ENCODE assay signal across 11 mouse cellular contexts in genomic region chr5:36878801-36879200, GRCm38 (mm10). TPM values are rescaled to one million over a fixed set of nuclear protein-coding genes. Genes with fewer than 3 reads are reported as not detected.
"Had no signal": no experiment of that assay in that cellular context is flagged by ENCODE, and none has a peak within 500 bp of the region (broad histone marks: within the 10 kb centered on the region; RNA-seq: fewer than 3 reads in every experiment).

No protein-coding gene starts in this region.

- H3K27ac ChIP-seq: kidney, postnatal 0 days; liver, embryonic 13.5 days had no signal

- DNase-seq: kidney, postnatal 25 days; liver, embryonic 13.5 days; lung, adult 2 months; lung, postnatal 14 days; lung, postnatal 4 days; midbrain, embryonic 14.5 days; thymus, adult 18-20 months; thymus, postnatal 36 days had no signal

- H3K4me3 ChIP-seq: liver, embryonic 13.5 days had no signal

RNA-seq across cellular contexts. Expression of gene Ppp2r2c, which starts 10.5 kb away (rescaled TPM):
- total RNA-seq: megakaryocyte progenitor cell, adult 5-6 weeks; megakaryocyte-erythroid progenitor cell, adult 5-6 weeks had no signal
